Mouse (Mus musculus) C2C12 (cell line): ENCODE data around the gene Qrsl1. TPM values are rescaled to one million over a fixed set of nuclear protein-coding genes. Genes with fewer than 3 reads are reported as not detected.

Experiments
- polyA plus RNA-seq: library from polyadenylated mRNA; unstranded; fragments of >200 nt; fragmentation: generic; extraction: Trizol; gene quantifications from one replicate; pipeline ENCODE4 v1.2.1, GENCODE M21; 2012; ENCODE audit warnings: missing spikeins

Gene Qrsl1
- polyA plus RNA-seq, 1 experiment, result 11.2 TPM

Other genes with a start within 250 kb of the Qrsl1 start
- gene Rtn4ip1, start 62 bp upstream of the Qrsl1 start, polyA plus RNA-seq, result 7.9 TPM
- gene Crybg1, start 247.1 kb upstream of the Qrsl1 start, polyA plus RNA-seq, result 11.1 TPM